Mouse (Mus musculus) urinary bladder, postnatal 14 days (tissue): ENCODE measurements around the gene Sec1.

Source experiments
- DNase-seq: peaks from one replicate; pipeline ENCODE4 v3.0.0; 2021; ENCODE audit warnings: low spot score

The Sec1 gene

DNA sequence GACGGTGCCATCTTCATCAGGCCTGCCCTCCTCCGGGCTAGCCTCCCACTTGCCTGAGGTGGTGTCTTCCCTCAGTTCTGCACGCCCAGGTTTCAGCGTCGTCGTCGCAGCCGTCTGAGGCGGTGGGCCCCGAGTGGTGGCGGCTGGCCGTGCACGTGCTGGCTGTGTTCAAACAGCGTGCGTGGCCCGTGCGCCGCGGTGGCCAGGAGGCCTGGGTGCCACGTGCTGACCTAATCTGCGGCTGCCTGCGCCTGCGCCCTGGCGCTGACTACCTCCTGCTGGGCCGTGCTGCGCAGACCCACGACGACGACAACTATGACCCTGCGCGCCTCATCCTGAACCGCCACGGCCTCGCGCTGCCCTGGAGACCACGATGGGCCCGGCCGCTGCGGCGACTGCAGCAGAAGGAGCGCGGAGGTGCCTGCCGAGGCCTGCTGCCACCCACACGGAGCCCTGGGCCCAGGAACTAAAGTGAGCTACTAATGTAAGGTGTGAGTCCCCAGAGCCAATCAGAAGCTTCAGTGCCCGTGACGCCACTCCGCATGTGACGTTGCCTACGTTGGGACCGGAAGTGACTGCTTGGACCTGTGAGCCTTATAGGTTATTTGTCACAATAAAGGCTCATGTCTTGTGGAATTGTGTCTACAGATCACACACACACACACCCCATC is at the start of gene Sec1:
Gene Sec1, minus strand, starts transcription at position 482 of the 671 bp plus-strand sequence.
- no peak for DNase-seq

DNA sequence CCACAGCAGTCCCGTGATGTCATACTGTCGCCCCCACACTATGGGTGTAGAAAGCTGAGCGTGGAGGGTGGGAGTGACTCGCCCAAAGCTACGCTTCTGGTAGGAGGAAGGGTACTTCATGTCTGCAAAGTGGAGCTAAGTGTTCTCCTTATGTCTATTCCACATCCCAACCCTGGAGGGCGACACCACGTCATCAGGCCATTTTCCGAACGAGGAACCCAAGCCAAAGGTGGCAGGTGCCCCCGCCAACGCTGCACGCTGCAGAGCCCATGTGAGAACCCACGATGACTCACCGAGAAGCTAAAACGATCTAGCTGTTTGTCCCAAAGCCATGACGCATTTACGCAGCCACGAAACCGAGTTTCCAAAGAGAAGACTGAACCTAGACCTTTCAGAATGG is 48.1 kb upstream of the Sec1 start:
- DNase-seq = no peak

DNA sequence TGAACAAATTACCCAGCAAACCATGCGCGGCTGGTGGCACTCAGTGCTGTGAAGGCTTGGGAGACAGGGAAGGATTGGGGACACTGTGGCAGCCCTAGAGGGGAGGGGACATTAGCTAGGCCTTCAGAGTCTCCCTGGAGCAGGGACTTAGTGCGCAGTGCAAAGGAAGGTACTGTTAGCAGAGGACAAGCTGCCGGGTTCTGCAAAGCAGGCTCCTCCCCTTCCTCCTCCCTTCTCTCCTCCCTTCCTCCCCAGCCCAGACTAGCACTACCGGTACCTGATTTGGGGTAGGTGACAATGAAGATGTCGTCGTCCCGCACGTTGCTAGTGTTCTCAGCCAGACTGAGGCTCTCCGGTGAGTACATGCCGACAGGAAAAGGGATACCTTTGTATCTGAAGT is 47.6 kb upstream of the Sec1 start:
- DNase-seq = no peak

DNA sequence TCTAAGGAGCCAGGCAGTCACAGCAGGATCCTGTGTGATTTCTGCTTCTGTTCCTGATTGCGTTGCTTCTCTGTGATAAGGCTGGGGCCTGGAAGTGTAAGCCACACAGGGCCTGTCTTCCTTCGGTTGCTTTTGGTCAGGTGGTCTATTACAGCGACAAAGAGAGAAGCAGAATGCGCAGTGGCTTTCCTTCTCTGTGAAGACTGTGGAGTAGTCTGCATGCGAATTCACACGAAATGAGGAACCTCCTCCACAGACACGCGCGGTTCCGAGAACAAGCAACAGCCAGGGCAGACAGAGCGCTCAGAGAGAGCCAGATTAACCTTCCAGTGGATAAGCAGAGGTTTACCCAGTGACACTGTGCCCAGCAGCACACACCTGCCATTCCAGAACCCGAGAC is 47.1 kb upstream of the Sec1 start:
- no peak for DNase-seq

DNA sequence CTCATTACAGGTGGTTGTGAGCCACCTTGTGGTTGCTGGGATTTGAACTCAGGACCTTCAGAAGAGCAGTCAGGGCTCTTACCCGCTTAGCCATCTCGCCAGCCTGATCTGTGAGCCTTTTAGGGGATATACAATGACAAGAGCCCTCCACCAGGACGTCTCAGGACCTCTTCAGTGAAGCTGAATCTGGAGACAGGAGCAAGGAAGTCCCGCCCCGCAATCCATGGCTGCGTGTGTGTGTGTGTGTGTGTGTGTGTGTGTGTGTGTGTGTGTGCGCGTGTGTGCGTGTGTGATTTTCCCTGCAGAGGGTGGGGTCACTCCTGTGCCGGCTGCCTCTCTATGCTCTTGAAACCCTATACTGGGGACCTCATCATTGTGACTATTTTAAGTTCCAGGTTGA is 45.6 kb upstream of the Sec1 start:
- no peak for DNase-seq

DNA sequence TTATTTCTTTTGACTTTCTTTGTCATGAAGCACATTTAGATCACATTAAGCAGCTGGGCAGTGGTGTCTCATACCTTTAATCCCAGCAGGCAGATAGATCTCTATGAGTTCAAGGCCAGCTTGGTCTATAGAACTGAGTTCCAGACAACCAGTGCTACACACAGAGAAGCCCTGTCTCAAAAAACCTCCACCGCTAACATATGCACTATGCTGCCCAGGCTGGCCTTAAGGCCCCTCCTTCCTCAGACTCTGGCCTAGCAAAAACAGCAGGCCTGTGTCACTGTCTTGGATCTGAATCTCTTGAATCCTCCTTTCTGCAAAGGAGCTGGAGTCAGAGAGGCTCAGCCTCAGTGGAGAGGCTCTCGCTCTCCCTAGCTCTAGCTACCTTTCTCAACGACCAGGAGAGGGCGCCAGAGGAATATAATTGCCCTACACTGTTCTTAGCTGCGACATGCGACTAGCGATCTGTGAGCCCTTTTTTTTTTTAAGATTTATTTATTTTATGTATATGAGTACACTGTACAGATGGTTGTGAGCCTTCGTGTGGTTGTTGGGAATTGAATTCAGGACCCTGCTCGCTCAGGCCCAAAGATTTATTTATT is 45.1 kb upstream of the Sec1 start:
- DNase-seq = peak; percentile 87

DNA sequence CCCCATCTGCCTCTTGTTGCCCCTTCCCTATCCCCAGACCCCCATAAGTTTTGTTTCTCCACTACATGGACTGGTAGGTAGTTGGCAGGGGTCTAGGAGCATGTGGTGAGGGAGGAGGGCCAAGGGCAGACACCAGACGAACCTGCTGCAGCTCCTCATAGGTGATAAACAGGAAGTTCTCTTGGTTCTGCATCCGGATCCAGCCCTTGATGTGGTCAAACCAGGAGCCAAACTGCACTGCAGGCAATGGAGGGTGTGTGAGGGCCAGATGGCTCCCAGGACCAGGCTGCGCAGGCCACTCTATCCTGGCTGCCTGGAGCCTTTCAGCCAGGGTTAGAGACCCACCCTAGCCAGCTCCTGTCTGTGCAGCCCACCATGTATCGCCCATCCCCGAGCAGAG is 39.3 kb upstream of the Sec1 start:
- no peak for DNase-seq

DNA sequence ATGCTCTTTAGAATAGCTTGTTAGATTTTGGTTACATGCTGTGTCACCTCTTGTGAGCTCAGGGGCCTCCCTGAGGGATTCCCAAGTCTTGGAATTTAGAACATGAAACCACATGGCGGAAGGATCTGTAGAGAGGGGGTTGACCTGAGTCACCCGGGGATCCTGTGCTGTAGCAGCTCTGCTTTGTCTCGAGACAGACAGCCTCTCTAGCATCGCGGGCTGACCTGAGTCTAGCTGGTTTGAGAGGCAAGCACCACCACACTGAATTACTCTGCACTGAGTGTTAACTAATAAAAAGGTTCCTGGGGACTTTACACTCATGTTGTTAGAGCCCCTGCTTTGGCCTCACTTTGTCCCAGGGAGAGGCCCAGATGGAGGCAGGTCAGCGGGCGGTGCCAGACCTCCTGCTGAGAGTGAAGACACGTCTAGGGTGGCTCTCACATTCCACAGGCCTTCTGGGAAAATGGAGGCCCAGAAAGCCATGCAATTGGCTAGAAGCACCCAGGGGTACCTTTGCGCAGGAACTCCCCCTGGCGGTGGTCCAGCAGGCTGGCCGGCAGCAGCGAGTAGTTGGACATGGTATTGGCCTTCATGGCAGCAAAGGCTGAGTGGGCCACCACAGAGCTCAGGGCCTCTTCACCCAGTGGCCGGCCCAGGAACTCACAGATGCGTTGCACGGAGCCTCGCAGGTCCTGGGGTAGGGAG is 36.7 kb upstream of the Sec1 start:
- no peak for DNase-seq

DNA sequence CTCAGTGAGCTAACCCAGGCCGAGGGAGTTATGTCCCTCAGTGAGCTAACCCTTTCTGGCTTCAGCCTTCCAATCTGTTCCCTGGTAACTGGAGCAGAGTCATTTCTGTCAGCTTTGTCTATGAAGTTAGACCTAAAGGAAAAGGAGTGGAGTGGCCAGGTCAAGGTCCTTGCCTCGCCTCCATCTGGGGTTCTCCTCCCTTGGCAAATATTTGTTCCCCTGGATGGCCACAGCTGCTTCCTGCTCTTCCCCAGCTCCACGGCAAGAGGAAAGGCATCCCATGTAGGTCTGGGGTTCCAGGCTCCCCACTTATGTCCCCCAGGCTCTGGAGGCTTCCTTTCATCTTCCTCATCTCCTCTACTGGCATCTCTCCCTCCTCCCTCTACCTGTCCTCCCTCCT is 33.4 kb upstream of the Sec1 start:
- no peak for DNase-seq

DNA sequence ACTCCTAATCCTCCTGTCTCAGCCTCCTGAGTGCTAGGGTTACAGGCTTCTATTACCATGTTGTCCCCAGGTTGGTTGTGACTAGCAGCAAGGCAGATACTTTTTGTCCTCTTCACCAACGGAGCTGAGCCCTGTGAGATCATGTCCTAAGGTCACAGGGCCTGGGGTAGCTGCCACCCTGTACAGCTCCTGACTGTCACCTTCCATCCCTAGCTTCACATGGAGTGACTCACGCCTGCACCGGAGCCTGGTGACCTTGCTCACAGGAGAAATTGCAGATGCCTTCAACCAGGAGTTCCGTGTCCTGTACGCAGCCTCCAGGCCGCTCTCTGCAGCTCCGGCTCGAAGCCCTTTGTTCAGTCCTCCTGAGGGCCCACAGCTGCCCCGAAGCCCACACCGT is 32.2 kb upstream of the Sec1 start:
- DNase-seq = no peak

DNA sequence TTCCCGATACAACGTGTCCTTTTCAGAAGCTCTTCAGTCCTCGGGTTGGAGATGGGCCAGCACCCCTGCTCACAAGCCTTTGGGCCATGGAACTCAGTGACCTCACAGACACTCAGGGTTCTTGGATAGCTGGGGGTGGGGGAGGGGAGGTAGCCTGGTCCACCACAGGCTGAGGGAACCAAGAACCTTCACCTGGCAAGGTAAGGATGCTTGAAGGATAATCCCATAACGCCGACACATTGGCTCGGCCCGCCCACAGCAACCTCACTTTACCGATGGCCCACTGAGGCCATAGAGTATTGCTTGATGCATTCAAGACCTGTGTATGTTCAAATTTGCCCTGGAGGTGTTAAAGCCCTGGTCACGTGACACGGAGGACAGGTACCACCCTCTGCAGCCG is 31.5 kb upstream of the Sec1 start, which contains the start of gene Spaca4:
Gene Spaca4, minus strand, starts transcription at position 101 of the 400 bp plus-strand sequence.
- DNase-seq = no peak

DNA sequence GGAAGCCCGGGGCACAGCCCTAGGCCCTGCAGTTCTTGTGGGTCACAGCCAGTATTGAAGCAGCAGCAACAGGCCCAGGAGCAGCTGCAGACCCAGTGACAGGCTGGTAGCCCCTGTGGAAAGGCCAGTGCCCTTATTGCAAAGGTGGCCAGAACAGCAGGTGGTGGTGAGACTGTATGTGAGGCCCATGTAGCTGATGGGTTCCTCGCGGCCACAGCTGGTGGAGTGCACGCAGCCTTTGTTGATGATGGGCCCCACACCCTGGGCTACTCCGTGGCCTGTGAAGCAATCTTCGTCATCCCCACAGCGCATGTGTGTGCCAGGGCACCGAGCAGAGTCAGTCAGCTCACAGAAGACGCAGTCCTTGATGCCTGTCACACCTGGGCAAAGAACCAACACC is 30.9 kb upstream of the Sec1 start:
- DNase-seq = no peak

DNA sequence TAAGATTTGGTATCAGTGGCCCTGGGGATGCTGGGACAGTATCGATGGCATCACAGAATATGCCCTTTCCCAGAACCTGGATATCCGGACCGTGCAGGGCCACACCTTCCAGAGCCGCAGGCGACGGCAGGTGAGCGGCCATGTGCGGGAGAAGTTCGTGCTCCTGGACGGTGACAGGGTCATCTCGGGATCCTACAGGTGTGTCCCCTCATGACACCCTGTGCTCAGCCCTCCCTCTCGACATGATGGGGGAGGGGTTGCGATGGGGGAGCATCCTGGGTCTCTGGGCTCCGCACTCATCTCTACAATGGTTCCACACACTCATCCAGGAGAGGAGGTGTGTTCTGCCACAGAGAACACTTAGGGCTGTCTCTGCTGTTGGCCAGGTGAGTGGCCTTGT is 29.6 kb upstream of the Sec1 start:
- no peak for DNase-seq

DNA sequence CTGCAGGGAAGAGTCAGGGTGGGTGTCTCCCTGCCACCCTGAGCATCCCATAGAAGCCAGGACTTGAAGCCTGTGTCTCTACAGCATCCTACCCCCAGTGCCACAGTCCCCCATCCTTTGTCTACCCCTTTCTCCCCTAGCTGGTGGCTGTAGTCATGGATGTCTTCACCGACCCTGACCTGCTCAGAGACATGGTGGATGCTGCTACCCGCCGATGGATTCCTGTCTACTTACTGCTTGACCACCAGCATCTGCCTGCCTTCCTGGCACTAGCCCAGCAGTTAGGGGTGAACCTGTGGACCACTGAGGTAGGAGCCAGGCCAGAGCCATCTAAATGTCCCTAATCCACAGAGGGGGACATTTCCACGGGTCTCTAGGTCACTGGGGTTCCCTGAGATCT is 29.1 kb upstream of the Sec1 start:
- DNase-seq = no peak

DNA sequence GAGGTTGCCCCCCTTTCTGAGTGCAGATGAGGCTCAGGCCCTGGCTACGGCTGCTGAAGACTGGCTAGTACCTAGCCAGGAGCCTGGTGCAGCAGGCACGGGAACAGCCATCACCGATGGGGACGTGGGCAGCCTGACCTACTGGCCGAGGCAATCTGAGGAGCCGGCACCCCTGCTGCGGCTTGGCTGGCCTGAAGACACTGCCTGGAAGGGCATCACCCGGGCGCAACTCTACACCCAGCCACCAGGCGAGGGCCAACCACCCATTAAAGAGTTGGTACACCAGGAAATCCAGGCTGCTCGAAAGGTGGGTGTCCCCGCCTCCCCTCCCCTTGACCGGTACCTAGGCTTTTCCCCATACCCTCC is 28.1 kb upstream of the Sec1 start:
- no peak for DNase-seq

DNA sequence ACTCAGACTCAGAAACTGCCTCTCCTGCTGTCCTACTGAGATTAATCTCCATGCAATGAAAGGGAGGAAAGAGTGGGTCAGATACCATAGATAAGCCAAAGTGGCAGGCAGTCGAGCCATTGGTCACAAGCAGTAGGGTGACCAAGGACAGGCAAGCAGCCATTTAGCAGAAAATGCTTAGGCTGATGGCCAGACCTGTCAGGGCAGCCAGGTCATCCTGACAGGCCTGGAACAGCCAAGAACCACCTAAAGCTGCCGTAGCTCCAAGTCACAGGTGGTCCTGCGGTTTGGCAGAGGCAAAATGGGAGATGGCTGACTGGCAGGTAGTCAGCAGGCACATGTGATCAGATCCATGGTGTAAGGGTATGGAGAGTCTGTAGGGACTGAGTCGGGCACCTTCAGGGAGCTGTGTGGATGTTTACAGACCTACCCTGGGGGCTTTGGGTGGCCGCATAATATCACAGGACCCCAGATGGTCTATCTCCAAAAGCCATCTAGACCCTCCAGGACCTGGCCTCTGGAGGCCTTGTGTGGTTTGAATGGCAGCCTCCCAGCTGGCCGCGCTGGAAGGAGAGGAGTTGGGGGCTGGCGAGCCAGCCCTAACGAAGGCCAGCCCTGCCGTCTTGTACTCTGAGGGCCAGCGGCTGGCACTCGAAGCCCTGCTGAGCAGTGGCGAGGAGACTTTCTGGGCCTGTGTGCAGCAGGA is 27.6 kb upstream of the Sec1 start:
- DNase-seq = no peak

DNA sequence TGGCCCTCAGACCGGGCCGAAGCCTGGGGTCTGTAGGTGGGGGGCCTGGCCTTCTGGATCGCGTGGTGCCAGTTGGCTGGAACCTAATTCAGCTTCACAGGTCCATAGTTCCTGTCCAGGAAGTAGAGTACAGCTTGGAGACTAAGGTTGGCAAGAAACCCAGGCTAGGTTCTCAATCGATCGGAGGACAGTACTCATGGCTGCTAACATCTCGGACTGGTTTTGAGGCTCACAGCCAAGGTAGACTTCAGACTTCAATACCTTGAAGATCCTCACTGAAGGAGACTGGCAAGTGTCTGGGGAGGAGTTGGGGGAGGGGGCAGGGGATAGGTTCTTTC is 27.0 kb upstream of the Sec1 start:
- DNase-seq = no peak

DNA sequence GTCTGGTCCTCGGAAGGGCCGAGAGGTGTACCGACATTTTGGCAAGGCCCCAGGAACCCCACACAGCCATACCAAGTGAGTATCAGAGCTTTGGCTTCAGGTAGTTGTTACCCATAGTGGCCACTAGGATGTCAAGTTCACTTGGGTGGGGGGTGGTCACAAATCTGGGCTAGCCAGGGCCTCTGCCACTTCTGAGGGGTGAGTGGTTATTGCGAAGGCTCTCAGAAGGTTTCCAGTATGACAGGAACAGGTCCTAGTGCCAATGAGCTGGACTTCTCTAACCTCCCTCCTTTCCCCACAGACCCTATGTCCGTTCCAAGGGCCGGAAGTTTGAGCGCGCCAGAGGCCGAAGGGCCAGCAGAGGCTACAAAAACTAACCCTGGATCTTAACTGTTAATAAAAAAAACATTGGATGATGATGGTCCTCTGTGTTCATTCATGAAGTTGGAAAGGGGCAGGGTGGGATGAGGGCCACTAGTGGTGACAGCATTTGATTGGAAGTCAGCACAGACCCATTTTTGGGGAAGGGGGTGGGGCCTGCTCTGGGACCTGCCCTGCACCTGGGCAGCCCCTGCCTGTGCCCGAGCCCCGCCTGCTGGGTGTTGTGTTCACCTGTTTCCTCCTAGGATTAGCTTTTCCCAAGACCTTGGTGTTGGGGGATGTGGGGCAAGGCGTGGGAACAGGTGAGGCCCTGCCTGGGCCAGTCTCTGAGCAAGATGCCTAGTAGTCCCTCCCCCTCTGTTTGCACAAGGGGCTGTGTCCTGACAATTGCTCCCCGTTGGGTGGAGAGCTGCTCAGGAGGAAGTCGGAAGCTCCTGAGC is 26.4 kb upstream of the Sec1 start, which contains the start of gene Fam83e:
Gene Fam83e, plus strand, starts transcription at position 800 of the 821 bp plus-strand sequence.
- DNase-seq = no peak

DNA sequence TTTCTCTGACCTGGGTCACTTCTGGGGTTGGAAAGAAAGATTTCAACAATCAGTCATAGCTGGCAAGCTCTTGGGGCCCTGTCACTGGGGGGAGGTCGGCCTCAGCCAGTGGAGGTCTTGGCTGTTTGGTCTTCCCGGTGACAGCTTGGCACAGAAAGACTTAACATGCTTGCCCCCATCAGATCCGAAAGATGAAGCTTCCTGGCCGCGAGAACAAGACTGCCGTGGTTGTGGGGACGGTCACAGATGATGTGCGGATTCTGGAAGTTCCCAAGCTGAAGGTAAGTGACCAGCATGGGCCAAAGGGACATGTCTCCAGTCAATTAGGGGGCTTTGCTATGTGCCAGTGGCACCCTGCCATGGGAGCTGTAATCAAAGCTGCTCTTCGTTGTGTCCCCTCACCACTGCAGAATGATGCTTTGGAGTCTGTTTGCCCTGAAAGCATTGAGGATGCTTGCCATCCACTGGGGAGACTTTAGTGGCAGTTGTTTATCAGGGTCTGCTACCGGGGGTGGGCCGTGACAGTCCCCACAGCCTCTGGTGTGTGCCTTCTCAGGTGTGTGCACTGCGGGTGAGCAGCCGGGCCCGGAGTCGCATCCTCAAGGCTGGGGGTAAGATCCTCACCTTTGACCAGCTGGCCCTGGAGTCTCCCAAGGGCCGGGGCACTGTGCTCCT is 25.7 kb upstream of the Sec1 start:
- no peak for DNase-seq

DNA sequence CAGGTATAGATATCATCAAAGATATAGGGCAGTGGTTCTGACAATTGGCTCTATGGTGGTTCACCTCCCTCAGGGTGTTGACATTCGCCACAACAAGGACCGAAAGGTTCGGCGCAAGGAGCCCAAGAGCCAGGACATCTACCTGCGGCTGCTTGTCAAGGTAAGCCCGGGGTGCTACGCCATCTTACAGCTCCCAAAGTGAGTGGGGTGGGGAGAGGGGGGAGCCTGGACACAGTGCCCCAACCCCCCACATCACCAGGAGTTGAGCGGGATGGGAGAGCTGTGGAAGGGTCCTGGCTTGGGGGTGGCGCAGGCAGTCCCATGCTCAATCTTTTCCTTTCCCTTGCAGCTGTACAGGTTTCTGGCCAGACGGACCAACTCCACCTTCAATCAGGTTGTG is 25.0 kb upstream of the Sec1 start:
- DNase-seq = no peak

DNA sequence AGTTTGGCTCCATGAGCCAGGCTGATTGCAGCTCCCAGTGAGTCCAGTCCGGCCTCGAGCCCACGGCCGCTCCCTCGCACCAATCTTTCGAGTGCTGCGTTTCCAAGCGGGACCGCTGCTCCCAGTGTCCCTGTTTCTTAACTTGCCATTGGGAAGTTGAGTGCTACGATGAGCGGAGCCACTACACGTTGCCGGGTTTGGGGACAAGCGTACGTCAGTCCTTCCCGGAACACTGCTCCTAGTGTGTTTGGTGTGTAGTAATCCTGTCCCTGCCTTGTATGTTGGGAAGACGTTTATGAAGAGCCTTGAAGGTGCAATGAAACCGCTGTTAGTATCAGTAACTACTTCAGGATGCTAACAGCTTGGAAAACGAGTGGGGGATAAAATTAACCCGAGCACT is 24.1 kb upstream of the Sec1 start:
- no peak for DNase-seq

DNA sequence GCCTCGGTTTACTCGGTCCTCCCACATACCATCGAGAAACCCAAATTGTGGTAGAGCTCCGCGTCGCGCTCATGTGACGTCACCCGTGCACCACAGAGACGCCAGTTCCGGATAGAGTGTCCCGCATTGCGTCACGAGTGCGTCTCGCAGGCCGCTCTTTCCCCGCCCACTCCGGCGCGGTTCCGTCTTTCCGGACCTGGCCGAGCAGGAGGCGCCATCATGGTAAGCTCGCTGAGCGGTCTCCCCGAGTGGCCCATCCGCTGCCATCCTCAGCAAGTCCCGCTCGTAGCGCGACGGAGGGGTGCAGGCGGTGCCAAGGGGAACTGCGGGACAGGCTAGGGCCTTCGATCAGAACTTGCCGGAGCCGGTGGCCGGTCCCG is 23.7 kb upstream of the Sec1 start, which contains the start of gene Sphk2:
Gene Sphk2, minus strand, starts transcription at position 85 of the 380 bp plus-strand sequence.
- DNase-seq = peak; percentile 99
